Mouse (Mus musculus) neural tube, embryonic 13.5 days (tissue): ENCODE data around the gene Cnn2. TPM values are rescaled to one million over a fixed set of nuclear protein-coding genes. Genes with fewer than 3 reads are reported as not detected.

Source experiments
- ATAC-seq: fragments of 200-750 bp; cut with Nextera tagmentation; 2 replicates; pipeline ENCODE4 v1.8.0; 2017; ENCODE audit warnings: low read depth, mild to moderate bottlenecking, moderate TSS enrichment, moderate library complexity
- H3K27ac ChIP-seq: fragments of 300-500 bp; sonication (generic); replicated peaks from 2 replicates; pipeline ENCODE4 v1.5.1; 2015; ENCODE audit warnings: moderate library complexity, mild to moderate bottlenecking, inconsistent platforms
- H3K27me3 ChIP-seq: fragments of 300-500 bp; sonication (generic); 2 replicates; pipeline ENCODE4 v1.6.1; 2015; ENCODE audit warnings: mild to moderate bottlenecking, inconsistent platforms
- H3K36me3 ChIP-seq: fragments of 300-500 bp; sonication (generic); 2 replicates; pipeline ENCODE4 v1.6.1; 2015; ENCODE audit warnings: mild to moderate bottlenecking, inconsistent platforms
- H3K4me1 ChIP-seq: fragments of 300-500 bp; sonication (generic); replicated peaks from 2 replicates; pipeline ENCODE4 v1.6.1; 2015; ENCODE audit warnings: inconsistent platforms
- H3K4me2 ChIP-seq: fragments of 300-500 bp; sonication (generic); 2 replicates; pipeline ENCODE4 v1.6.1; 2015; ENCODE audit warnings: inconsistent platforms, mild to moderate bottlenecking, moderate library complexity
- H3K4me3 ChIP-seq: fragments of 300-500 bp; sonication (generic); 2 replicates; pipeline ENCODE4 v1.5.1; 2015; ENCODE audit warnings: mild to moderate bottlenecking, inconsistent platforms
- H3K9ac ChIP-seq: fragments of 300-500 bp; sonication (generic); 2 replicates; pipeline ENCODE4 v1.6.1; 2015; ENCODE audit warnings: moderate library complexity, mild to moderate bottlenecking, inconsistent platforms
- H3K9me3 ChIP-seq: fragments of 300-500 bp; sonication (generic); 2 replicates; pipeline ENCODE4 v1.6.1; 2016; ENCODE audit warnings: inconsistent platforms
- WGBS: fragments of 180-500 bp; shearing (Covaris S2); methylation state at CpG from one replicate; pipeline ENCODE4 v1.1.7; 2015; 5-methylcytosine and 5-hydroxymethylcytosine counted together
- polyA plus RNA-seq: library from polyadenylated mRNA; unstranded; fragments of >200 nt; fragmentation: Nextera tagmentation; extraction: Ambion mirVana; gene quantifications from 2 replicates; pipeline ENCODE4 v1.2.1, GENCODE M21; 2015

Gene Cnn2
- polyA plus RNA-seq, 1 experiment from 2014 or later = 55.6 TPM

- Histone ChIP-seq H3K4me2 (no peak within 1 kb of the TSS), H3K27ac (no peak within 1 kb of the TSS), H3K4me1 (peaks cover 9% of the 10 kb centered on the region; the same call in 1 of the 2 replicates), H3K9me3 (no peaks in the 10 kb centered on the region), H3K36me3 (peaks cover 30% of the 10 kb centered on the region), H3K9ac (no peak within 1 kb of the TSS), H3K27me3 (peaks cover 87% of the 10 kb centered on the region), H3K4me3 (no peak within 1 kb of the TSS)
- WGBS = 66% methylated on average over 11 of the region's 11 CpGs
- ATAC-seq = no peak
These were observed 28.1 kb downstream of the Cnn2 start, which contains the start of gene Arhgap45 for GRCm38 (mm10) chr10:80016511-80016910. Gene Arhgap45 (plus strand): TSS chr10:80016653.

- Histone ChIP-seq H3K27ac (no peak overlapping the region), H3K9me3 (no peaks in the 10 kb centered on the region), H3K9ac (no peak overlapping the region), H3K36me3 (peaks cover 26% of the 10 kb centered on the region), H3K27me3 (peaks cover 83% of the 10 kb centered on the region), H3K4me3 (no peak overlapping the region), H3K4me1 (peaks cover 9% of the 10 kb centered on the region; the same call in 1 of the 2 replicates), H3K4me2 (no peak overlapping the region)
- 89% methylated on average over 10 of the region's 10 CpGs for WGBS
- no peak for ATAC-seq
These were observed 28.5 kb downstream of the Cnn2 start for GRCm38 (mm10) chr10:80016931-80017330.

DNA sequence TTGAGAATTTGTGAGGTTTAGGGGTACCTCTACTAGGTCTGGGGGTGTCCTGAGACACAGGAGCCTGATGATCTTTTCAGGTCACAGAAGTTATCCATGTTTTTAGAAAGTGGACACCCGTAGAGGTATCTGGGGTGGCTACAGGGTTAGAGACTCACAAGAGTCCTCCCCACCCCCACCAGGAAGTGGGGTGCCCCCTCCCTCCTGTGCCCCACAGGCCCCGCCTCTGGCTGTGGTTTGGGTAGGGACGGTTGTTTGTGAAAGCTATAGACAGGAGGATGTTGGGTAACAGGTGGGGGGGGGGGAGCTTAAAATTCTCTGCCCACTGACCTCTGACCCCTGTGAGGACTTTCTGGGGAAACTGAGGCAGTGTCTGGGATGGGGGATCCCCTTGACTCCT, 29.0 kb downstream of the Cnn2 start:
- H3K36me3 ChIP-seq = peaks cover 21% of the 10 kb centered on the region; the same call in 1 of the 2 replicates
- peaks cover 9% of the 10 kb centered on the region; the same call in 1 of the 2 replicates for H3K4me1 ChIP-seq
- H3K9me3 ChIP-seq = no peaks in the 10 kb centered on the region
- H3K4me3 ChIP-seq = no peak overlapping the region
- no peak overlapping the region for H3K27ac ChIP-seq
- H3K27me3 ChIP-seq = peaks cover 78% of the 10 kb centered on the region
- H3K9ac ChIP-seq = no peak overlapping the region
- 65% methylated on average over 3 of the region's 3 CpGs for WGBS
- H3K4me2 ChIP-seq = no peak overlapping the region
- no peak for ATAC-seq

DNA sequence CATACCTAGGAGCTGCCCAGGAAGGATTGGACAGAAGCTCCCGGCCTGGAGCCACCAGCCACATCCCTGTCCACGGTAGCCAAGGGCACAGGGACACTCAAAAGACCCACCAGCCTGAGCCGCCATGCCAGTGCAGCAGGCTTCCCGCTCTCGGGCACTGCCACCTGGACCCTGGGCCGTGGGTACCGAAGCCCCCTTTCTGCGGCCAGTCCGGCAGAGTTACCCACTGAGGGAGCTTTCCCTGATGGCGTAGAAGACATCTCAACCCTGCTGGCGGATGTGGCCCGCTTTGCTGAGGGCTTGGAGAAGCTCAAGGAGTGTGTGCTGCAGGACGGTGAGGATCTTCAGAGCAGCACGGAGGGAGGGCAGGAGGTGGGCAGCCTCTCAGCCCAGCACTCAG, 29.4 kb downstream of the Cnn2 start:
- Histone ChIP-seq H3K4me3 (no peak overlapping the region), H3K4me2 (no peak overlapping the region), H3K9ac (no peak overlapping the region), H3K4me1 (peaks cover 9% of the 10 kb centered on the region; the same call in 1 of the 2 replicates), H3K36me3 (peaks cover 17% of the 10 kb centered on the region; the same call in 1 of the 2 replicates), H3K27me3 (peaks cover 74% of the 10 kb centered on the region), H3K9me3 (no peaks in the 10 kb centered on the region), H3K27ac (no peak overlapping the region)
- WGBS = 82% methylated on average over 14 of the region's 14 CpGs
- no peak for ATAC-seq

GRCm38 (mm10) chr10:80018739-80019297, 30.4 kb downstream of the Cnn2 start:
- Histone ChIP-seq H3K36me3 (0 out of 2 replicates have a peak, but pooled peaks cover 8% of the 10 kb centered on the region), H3K27me3 (peaks cover 64% of the 10 kb centered on the region), H3K9me3 (no peaks in the 10 kb centered on the region), H3K27ac (no peak overlapping the region), H3K9ac (no peak overlapping the region), H3K4me1 (peaks cover 9% of the 10 kb centered on the region; the same call in 1 of the 2 replicates), H3K4me3 (no peak overlapping the region), H3K4me2 (peak overlapping the region; percentile 21; the same call in 1 of the 2 replicates)
- WGBS = 5% methylated on average over 15 of the region's 15 CpGs
- ATAC-seq = no peak

GRCm38 (mm10) chr10:80019471-80020131, 31.2 kb downstream of the Cnn2 start:
- WGBS = 7% methylated on average over 20 of the region's 20 CpGs
- H3K36me3 ChIP-seq = 0 out of 2 replicates have a peak, but pooled peaks cover 8% of the 10 kb centered on the region
- H3K27me3 ChIP-seq = peaks cover 56% of the 10 kb centered on the region
- no peaks in the 10 kb centered on the region for H3K9me3 ChIP-seq
- peaks cover 9% of the 10 kb centered on the region; the same call in 1 of the 2 replicates for H3K4me1 ChIP-seq
- H3K27ac ChIP-seq = no peak overlapping the region
- H3K4me3 ChIP-seq = 0 out of 2 replicates have a peak overlapping the region, but pooled peaks have one; percentile 8
- 0 out of 2 replicates have a peak overlapping the region, but pooled peaks have one; percentile 17 for H3K9ac ChIP-seq
- ATAC-seq = no peak; the same call in 1 of the 2 replicates
- peak overlapping the region; percentile 37 for H3K4me2 ChIP-seq

GRCm38 (mm10) chr10:80020191-80020590, 31.8 kb downstream of the Cnn2 start:
- Histone ChIP-seq H3K4me3 (0 out of 2 replicates have a peak overlapping the region, but pooled peaks have one; percentile 8), H3K27me3 (peaks cover 50% of the 10 kb centered on the region), H3K9ac (0 out of 2 replicates have a peak overlapping the region, but pooled peaks have one; percentile 17), H3K9me3 (no peaks in the 10 kb centered on the region), H3K4me1 (peaks cover 9% of the 10 kb centered on the region; the same call in 1 of the 2 replicates), H3K4me2 (peak overlapping the region; percentile 37), H3K27ac (no peak overlapping the region), H3K36me3 (0 out of 2 replicates have a peak, but pooled peaks cover 3% of the 10 kb centered on the region)
- ATAC-seq = no peak
- 30% methylated on average over 11 of the region's 11 CpGs for WGBS

- Histone ChIP-seq H3K27ac (no peak overlapping the region), H3K4me3 (no peak overlapping the region), H3K27me3 (peaks cover 44% of the 10 kb centered on the region), H3K4me2 (no peak overlapping the region), H3K9me3 (no peaks in the 10 kb centered on the region), H3K9ac (no peak overlapping the region), H3K36me3 (no peaks in the 10 kb centered on the region), H3K4me1 (peaks cover 9% of the 10 kb centered on the region; the same call in 1 of the 2 replicates)
- no peak for ATAC-seq
- WGBS = 84% methylated on average over 18 of the region's 18 CpGs
These were observed 32.4 kb downstream of the Cnn2 start for GRCm38 (mm10) chr10:80020603-80021319.

GRCm38 (mm10) chr10:80021320-80021641, 32.9 kb downstream of the Cnn2 start:
- WGBS = 90% methylated on average over 13 of the region's 13 CpGs
- ATAC-seq = no peak

GRCm38 (mm10) chr10:80022164-80022563, 33.8 kb downstream of the Cnn2 start:
- Histone ChIP-seq H3K36me3 (no peaks in the 10 kb centered on the region), H3K4me2 (no peak overlapping the region), H3K27ac (no peak overlapping the region), H3K4me3 (no peak overlapping the region), H3K9ac (no peak overlapping the region), H3K27me3 (peaks cover 31% of the 10 kb centered on the region), H3K9me3 (no peaks in the 10 kb centered on the region), H3K4me1 (peaks cover 9% of the 10 kb centered on the region; the same call in 1 of the 2 replicates)
- WGBS = 94% methylated on average over 12 of the region's 12 CpGs
- no peak for ATAC-seq

More at GRCm38 (mm10) chr10:80021320-80021641, 32.9 kb downstream of the Cnn2 start:
- Histone ChIP-seq H3K4me1 (peaks cover 9% of the 10 kb centered on the region; the same call in 1 of the 2 replicates), H3K4me2 (no peak overlapping the region), H3K27ac (no peak overlapping the region), H3K9ac (no peak overlapping the region), H3K9me3 (no peaks in the 10 kb centered on the region), H3K27me3 (peaks cover 39% of the 10 kb centered on the region), H3K4me3 (no peak overlapping the region), H3K36me3 (no peaks in the 10 kb centered on the region)

DNA sequence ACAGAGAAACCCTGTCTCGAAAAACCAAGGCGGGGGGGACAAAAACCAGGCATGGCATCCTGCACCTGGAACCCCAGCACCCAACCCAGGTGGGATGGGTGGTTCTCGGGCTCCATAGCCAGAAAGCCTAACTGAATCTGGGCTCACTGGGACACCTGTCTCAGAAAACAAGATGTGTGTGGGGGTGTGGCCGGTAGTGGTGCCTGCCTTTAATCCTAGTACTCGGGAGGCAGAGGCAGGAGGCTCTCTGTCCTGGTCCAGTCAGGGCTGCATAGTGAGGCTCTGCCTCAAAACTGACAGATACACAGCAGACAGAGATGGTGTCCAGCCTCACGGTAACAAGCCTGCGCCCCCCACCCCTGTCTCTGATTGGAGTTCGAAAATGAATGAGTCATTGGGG, 34.4 kb downstream of the Cnn2 start:
- H3K27ac ChIP-seq = no peak overlapping the region
- 92% methylated on average over 8 of the region's 8 CpGs for WGBS
- H3K9me3 ChIP-seq = no peaks in the 10 kb centered on the region
- peaks cover 9% of the 10 kb centered on the region; the same call in 1 of the 2 replicates for H3K4me1 ChIP-seq
- H3K27me3 ChIP-seq = peaks cover 25% of the 10 kb centered on the region
- H3K4me2 ChIP-seq = no peak overlapping the region
- no peak overlapping the region for H3K4me3 ChIP-seq
- no peak for ATAC-seq
- no peak overlapping the region for H3K9ac ChIP-seq
- no peaks in the 10 kb centered on the region for H3K36me3 ChIP-seq

DNA sequence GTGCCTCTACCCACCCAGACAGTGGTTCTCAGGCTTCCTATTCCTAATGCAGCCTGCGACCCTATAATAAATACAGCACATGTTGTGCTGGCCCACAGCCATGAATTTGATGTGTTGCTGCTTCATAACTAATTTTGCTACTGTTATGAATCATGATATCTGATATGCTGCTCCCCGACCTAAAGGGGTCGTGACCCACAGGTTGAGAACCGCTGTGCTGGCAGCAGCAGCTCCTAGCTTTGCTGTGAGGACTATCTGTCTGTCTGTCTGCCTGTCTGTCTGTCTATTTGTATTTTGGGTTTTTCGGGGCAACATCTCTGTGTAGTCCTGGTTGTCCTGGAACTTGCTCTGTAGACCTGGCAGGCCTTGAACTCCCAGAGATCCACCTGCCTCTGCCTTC, 35.4 kb downstream of the Cnn2 start:
- Histone ChIP-seq H3K27me3 (peaks cover 20% of the 10 kb centered on the region), H3K4me2 (no peak overlapping the region), H3K9me3 (no peaks in the 10 kb centered on the region), H3K4me3 (no peak overlapping the region), H3K9ac (no peak overlapping the region), H3K4me1 (peaks cover 9% of the 10 kb centered on the region; the same call in 1 of the 2 replicates), H3K27ac (no peak overlapping the region), H3K36me3 (no peaks in the 10 kb centered on the region)
- WGBS = 89% methylated on average over 5 of the region's 5 CpGs
- ATAC-seq = no peak
